Mouse (Mus musculus) embryonic stem cell, embryonic (primary cell): ENCODE measurements around the gene Znfx1.

Source experiments
- CTCF ChIA-PET, 4 experiments: fragments of 300-600 bp in 2 of 4; fragments of 350-600 bp in 2 of 4; sonication (Branson Sonifier 250); formaldehyde crosslinking; loops; one replicate each; lab custom pipeline; 2022; ENCODE audit warnings: inconsistent platforms in 2 of 4; lab: Charles Lee
- POLR2A ChIA-PET, 4 experiments: fragments of 300-600 bp in 2 of 4; fragments of 350-600 bp in 2 of 4; sonication (Branson Sonifier 250); formaldehyde crosslinking; loops; one replicate each; lab custom pipeline; 2022; ENCODE audit warnings: antibody characterized with exemption in 4 of 4, inconsistent platforms in 1 of 4; lab: Charles Lee

The Znfx1 gene

GRCm38 (mm10) chr2:166996533-166996894, 66.3 kb downstream of the Znfx1 start:
- POLR2A ChIA-PET, result interaction anchor here (0.5 to 5.2 kb wide), 90 partner anchors 8 to 1187 kb away, joined by 3 to 51 read pairs (median 4); partner anchors contain the start of genes Ddx27 (in 3 of the 4), Znfx1 (in 3 of the 4), Cse1l (in 2 of the 4) and B4galt5 (in 1 of the 4)

DNA sequence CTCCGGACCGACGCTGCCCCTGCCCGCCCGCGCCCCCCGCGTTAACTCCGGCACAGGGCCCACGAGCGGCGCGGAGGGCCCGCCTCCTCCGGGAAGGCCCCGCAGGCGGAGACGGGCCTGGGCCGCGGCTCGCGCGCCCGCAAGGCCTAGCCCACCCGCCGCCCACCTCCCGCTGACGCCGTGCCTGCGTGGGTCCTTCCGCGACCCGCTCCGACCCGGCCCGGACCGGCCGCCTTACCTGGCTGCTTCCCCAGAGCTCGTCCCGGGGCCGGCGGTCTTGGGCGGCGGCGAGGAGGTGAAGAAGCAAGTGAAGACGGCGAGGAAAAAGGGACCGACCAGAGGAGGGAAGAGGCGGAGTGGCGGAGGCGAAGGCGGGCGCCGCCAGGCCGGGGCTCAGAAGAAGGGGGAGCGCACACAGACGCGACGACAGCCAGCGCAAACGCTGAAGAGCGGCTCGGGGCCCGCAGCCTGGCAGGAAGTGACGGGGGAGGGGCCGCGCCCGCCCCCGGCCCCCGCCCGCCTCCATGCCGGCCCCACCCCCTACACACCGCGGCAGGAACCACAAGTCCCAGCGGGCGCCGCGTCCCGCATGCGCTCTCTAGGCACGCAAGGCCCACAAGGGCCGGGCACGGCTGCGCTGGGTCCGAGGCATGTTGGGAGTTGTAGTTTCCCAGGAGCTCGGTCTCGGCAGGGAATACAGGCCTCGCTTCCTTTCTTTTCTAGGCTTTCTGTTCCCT, 66.9 kb downstream of the Znfx1 start, which contains the start of gene Stau1:
Stau1 (minus strand) TSS at position 504 of the 737 bp plus-strand sequence.
- CTCF ChIA-PET, result interaction anchor here (0.6 to 2.7 kb wide), 19 partner anchors 11 to 1185 kb away, joined by 3 to 12 read pairs (median 4); partner anchors contain the start of gene Ddx27 (in 1 of the 4)

More at GRCm38 (mm10) chr2:166996533-166996894, 66.3 kb downstream of the Znfx1 start:
- CTCF ChIA-PET, result interaction anchor here (0.6 to 2.7 kb wide), 19 partner anchors 8 to 1186 kb away, joined by 3 to 12 read pairs (median 4); partner anchors contain the start of gene Ddx27 (in 1 of the 4)

DNA sequence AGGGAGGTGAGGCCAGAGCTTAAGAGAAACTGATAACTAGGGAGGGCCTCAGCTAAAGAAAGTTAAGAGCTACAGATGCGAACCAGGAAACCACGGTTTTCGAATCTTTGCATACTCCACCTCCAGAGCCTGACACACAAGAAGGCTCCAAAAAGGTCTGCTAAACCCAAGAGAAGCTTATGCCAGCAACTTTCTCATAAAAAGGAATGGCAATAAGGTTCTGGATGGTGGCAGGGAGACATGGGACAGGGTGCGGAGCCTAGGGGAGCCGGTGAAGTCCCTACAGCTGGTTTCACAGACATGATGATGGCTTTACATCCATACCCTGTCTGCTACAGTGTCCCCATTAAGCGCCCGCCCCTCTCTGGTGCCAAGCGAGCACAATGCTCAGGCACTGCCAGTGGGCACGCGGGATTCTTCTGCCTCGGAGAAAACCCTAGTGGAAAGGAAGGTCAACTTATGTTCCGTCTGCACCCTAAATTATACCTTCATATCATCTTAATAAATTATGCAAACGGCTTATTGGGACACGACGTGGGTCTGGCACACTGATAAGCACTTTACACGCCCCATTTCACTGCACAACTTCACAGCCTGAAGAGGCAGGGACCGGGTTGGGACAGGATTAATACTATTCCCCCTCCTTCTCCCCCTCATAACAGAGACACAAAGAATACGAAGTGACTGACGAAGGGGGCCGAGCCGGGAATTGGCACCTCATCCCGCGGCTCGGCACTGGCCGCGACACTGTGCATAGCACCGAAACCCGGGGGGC, 67.6 kb downstream of the Znfx1 start:
- POLR2A ChIA-PET, result interaction anchor here in 3 of 4 experiments (0.6 to 5.2 kb wide), 28 partner anchors 9 to 269 kb away, joined by 3 to 51 read pairs (median 6); partner anchors contain the start of genes Cse1l (in 2 of the 3), Ddx27 (in 2 of the 3) and Znfx1 (in 1 of the 3)

More for the DNA sequence above, 66.9 kb downstream of the Znfx1 start, which contains the start of gene Stau1:
- POLR2A ChIA-PET, result interaction anchor here (0.5 to 5.2 kb wide), 94 partner anchors 8 to 1186 kb away, joined by 3 to 51 read pairs (median 4); partner anchors contain the start of genes Ddx27 (in 3 of the 4), Znfx1 (in 3 of the 4), Cse1l (in 2 of the 4) and B4galt5 (in 1 of the 4)

GRCm38 (mm10) chr2:166991945-166992344, 70.9 kb downstream of the Znfx1 start:
- CTCF ChIA-PET, result interaction anchor here in 2 of 4 experiments (1.7 to 3.4 kb wide), 2 partner anchors 9 kb away, joined by 5 to 16 read pairs; no protein-coding TSS in a partner anchor
- POLR2A ChIA-PET, result interaction anchor here in 3 of 4 experiments (0.6 to 1.6 kb wide), 11 partner anchors 22 to 1968 kb away, joined by 3 to 14 read pairs (median 3); partner anchors contain the start of gene Znfx1 (in 1 of the 3)

More for the DNA sequence above, 67.6 kb downstream of the Znfx1 start:
- CTCF ChIA-PET, result interaction anchor here in 3 of 4 experiments (0.7 to 2.7 kb wide), 10 partner anchors 10 to 106 kb away, joined by 3 to 10 read pairs (median 4); partner anchors contain the start of gene Ddx27 (in 2 of the 3)

GRCm38 (mm10) chr2:166990861-166991260, 72.0 kb downstream of the Znfx1 start:
- CTCF ChIA-PET, result interaction anchor here (0.5 to 3.4 kb wide), 13 partner anchors 8 to 1982 kb away, joined by 3 to 16 read pairs (median 4); partner anchors contain the start of gene Ddx27 (in 1 of the 4)
- POLR2A ChIA-PET, result interaction anchor here (0.5 to 1.6 kb wide), 19 partner anchors 10 to 769 kb away, joined by 3 to 8 read pairs (median 3); partner anchors contain the start of genes Cse1l (in 2 of the 4) and Znfx1 (in 1 of the 4)
